Mouse (Mus musculus): Measurements from ENCODE around the gene Klhdc8a.

DNA sequence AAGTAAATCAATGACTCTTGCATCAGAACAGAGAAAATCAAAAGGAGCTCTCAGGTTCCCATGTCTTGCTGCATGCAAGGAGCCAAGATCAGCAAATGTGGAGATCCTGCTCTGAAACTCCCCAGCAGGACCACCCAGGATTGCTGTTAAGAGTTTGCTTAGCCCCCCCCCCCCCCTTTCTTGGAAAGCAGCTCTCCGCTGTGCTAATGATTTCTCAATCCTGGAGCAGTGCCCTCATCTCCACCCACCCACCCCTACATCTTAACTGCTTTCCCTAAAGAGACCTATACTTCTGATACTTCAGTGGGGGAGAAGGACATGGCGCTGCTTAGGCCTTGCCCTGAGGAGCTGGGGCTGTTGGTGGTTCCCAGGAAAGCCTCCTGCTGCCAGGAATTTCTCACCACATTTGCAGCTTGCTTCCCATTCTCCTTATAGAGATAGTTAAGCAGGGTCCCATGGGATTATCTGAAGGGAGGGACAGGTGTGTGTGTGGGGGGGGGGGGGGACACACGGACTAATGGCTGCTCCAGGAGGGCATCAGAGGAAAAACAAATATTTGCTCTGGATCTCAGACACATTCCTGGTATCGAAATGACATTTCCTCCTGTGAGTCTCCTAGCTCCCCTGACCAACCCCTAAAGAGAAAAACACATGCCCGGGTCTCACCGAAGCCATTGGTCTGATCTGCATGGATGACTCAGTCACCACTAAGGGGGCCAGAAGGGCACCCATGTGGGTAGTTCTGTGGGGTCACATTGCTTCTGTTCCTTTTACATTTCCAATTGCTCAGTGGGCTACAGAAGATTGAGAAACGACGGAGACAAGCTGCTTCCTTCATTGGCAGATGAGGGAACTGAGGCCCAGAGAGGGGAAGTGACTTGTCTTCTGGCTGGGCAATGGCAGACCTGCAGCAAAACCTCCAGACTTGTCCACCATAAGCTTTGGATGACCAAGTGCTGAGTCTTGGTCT is 19.8 kb downstream of the Klhdc8a start:
- TF ChIP-seq POLR2A (IDR thresholded peaks at IDR 0.05; ENCODE audit: control insufficient read depth, low read depth, low read length) (no peak), CTCF (IDR thresholded peaks at IDR 0.05; ENCODE audit: control insufficient read depth, insufficient read depth, insufficient replicate concordance, low read depth, low read length) (no peak)

All from testis, adult 2 months (tissue).